Mouse (Mus musculus) lung, embryonic 14.5 days (tissue): ENCODE results near the gene Dlg2. TPM values are rescaled to one million over a fixed set of nuclear protein-coding genes. Genes with fewer than 3 reads are reported as not detected.

ENCODE experiments used
- ATAC-seq: fragments of 200-750 bp; cut with Nextera tagmentation; 2 replicates; pipeline ENCODE4 v1.8.0; 2017; ENCODE audit warnings: mild to moderate bottlenecking, moderate TSS enrichment, moderate library complexity; ENCODE audit not compliant: insufficient read depth
- DNase-seq: peaks from one replicate; pipeline ENCODE4 v3.0.0-alpha.2; 2015
- H3K27ac ChIP-seq: fragments of 300-500 bp; sonication (generic); 2 replicates; pipeline ENCODE4 v1.5.1; 2014; ENCODE audit warnings: low read depth, mild to moderate bottlenecking, moderate library complexity
- H3K27me3 ChIP-seq: fragments of 300-500 bp; sonication (generic); 2 replicates; pipeline ENCODE4 v1.6.1; 2014; ENCODE audit warnings: low read length, control low read depth; ENCODE audit not compliant: insufficient read depth
- H3K36me3 ChIP-seq: fragments of 300-500 bp; sonication (generic); 2 replicates; pipeline ENCODE4 v1.6.1; 2014; ENCODE audit warnings: control low read depth; ENCODE audit not compliant: insufficient read depth
- H3K4me1 ChIP-seq: fragments of 300-500 bp; sonication (generic); 2 replicates; pipeline ENCODE4 v1.6.1; 2014; ENCODE audit warnings: antibody characterized with exemption, control low read depth; ENCODE audit not compliant: insufficient read depth
- H3K4me2 ChIP-seq: fragments of 300-500 bp; sonication (generic); 2 replicates; pipeline ENCODE4 v1.6.1; 2014; ENCODE audit warnings: mild to moderate bottlenecking
- H3K4me3 ChIP-seq: fragments of 300-500 bp; sonication (generic); 2 replicates; pipeline ENCODE4 v1.5.1; 2014; ENCODE audit warnings: low read depth, low read length
- H3K9ac ChIP-seq: fragments of 300-500 bp; sonication (generic); 2 replicates; pipeline ENCODE4 v1.6.1; 2014
- H3K9me3 ChIP-seq: fragments of 300-500 bp; sonication (generic); 2 replicates; pipeline ENCODE4 v1.6.1; 2016; ENCODE audit warnings: low read depth, low read length, control low read depth
- CTCF ChIP-seq: IDR thresholded peaks from 2 replicates; pipeline ENCODE4 v1.5.1; 2016; ENCODE audit warnings: antibody characterized with exemption, low read depth
- WGBS: fragments of 180-500 bp; shearing (Covaris S2); extraction: QIAGEN DNeasy Blood & Tissue Kit; methylation state at CpG from one replicate; pipeline ENCODE4 v1.1.7; 2014; 5-methylcytosine and 5-hydroxymethylcytosine counted together
- polyA plus RNA-seq: library from polyadenylated mRNA; unstranded; fragments of >200 nt; fragmentation: Nextera tagmentation; extraction: Ambion mirVana; gene quantifications from 2 replicates; pipeline ENCODE4 v1.2.1, GENCODE M21; 2014

Dlg2 gene
- polyA plus RNA-seq, 1 experiment from 2014 or later = 0.25 TPM

- WGBS = 13% methylated on average over 2 of the region's 2 CpGs
- no peak overlapping the region for H3K9ac ChIP-seq
- ATAC-seq (no peak), DNase-seq (peak; percentile 12)
- H3K27ac ChIP-seq = no peak overlapping the region
- no peaks in the 10 kb centered on the region for H3K4me1 ChIP-seq
- H3K9me3 ChIP-seq = no peaks in the 10 kb centered on the region
- H3K27me3 ChIP-seq = no peaks in the 10 kb centered on the region
- H3K4me2 ChIP-seq = no peak overlapping the region
- no peaks in the 10 kb centered on the region for H3K36me3 ChIP-seq
- no peak overlapping the region for H3K4me3 ChIP-seq
- no peak for TF ChIP-seq CTCF
These were observed 1570.8 kb downstream of the Dlg2 start for GRCm38 (mm10) chr7:92047271-92047670.

GRCm38 (mm10) chr7:92048876-92049275, 1572.4 kb downstream of the Dlg2 start:
- ATAC-seq (no peak), DNase-seq (no peak)
- Histone ChIP-seq H3K4me2 (no peak overlapping the region), H3K4me3 (no peak overlapping the region), H3K27me3 (no peaks in the 10 kb centered on the region), H3K9ac (no peak overlapping the region), H3K36me3 (no peaks in the 10 kb centered on the region), H3K9me3 (no peaks in the 10 kb centered on the region), H3K27ac (no peak overlapping the region), H3K4me1 (no peaks in the 10 kb centered on the region)
- TF ChIP-seq CTCF = no peak
- 70% methylated on average over 1 of the region's 1 CpGs for WGBS

GRCm38 (mm10) chr7:92066851-92067250, 1590.4 kb downstream of the Dlg2 start:
- DNase-seq = no peak
- Histone ChIP-seq H3K4me3 (no peak overlapping the region), H3K4me2 (no peak overlapping the region), H3K9ac (no peak overlapping the region), H3K27ac (no peak overlapping the region), H3K36me3 (no peaks in the 10 kb centered on the region), H3K27me3 (no peaks in the 10 kb centered on the region), H3K4me1 (no peaks in the 10 kb centered on the region), H3K9me3 (no peaks in the 10 kb centered on the region)
- WGBS = 61% methylated on average over 4 of the region's 4 CpGs
- TF ChIP-seq CTCF = no peak
- ATAC-seq = no peak

GRCm38 (mm10) chr7:92087429-92087828, 1611.0 kb downstream of the Dlg2 start:
- DNase-seq (no peak), ATAC-seq (no peak)
- TF ChIP-seq CTCF = no peak
- Histone ChIP-seq H3K4me2 (no peak overlapping the region), H3K4me1 (no peaks in the 10 kb centered on the region), H3K36me3 (no peaks in the 10 kb centered on the region), H3K27ac (no peak overlapping the region), H3K27me3 (no peaks in the 10 kb centered on the region), H3K9me3 (no peaks in the 10 kb centered on the region), H3K4me3 (no peak overlapping the region), H3K9ac (no peak overlapping the region)
- 55% methylated on average over 2 of the region's 3 CpGs for WGBS

- Histone ChIP-seq H3K9ac (no peak overlapping the region), H3K27ac (no peak overlapping the region), H3K27me3 (no peaks in the 10 kb centered on the region), H3K36me3 (no peaks in the 10 kb centered on the region), H3K4me2 (no peak overlapping the region), H3K4me1 (no peaks in the 10 kb centered on the region), H3K9me3 (no peaks in the 10 kb centered on the region), H3K4me3 (no peak overlapping the region)
- 7% methylated on average over 3 of the region's 3 CpGs for WGBS
- TF ChIP-seq CTCF = peak; percentile 85
- ATAC-seq (no peak; the same call in 1 of the 2 replicates), DNase-seq (peak; percentile 86)
These were observed 1617.4 kb downstream of the Dlg2 start for GRCm38 (mm10) chr7:92093860-92094259.

GRCm38 (mm10) chr7:92095198-92095597, 1618.7 kb downstream of the Dlg2 start:
- H3K27me3 ChIP-seq = no peaks in the 10 kb centered on the region
- no peaks in the 10 kb centered on the region for H3K4me1 ChIP-seq
- WGBS = 72% methylated on average over 3 of the region's 3 CpGs
- DNase-seq = no peak
- no peak for ATAC-seq
- TF ChIP-seq CTCF = no peak
- no peaks in the 10 kb centered on the region for H3K9me3 ChIP-seq
- H3K27ac ChIP-seq = no peak overlapping the region
- no peak overlapping the region for H3K4me2 ChIP-seq
- H3K9ac ChIP-seq = no peak overlapping the region
- no peaks in the 10 kb centered on the region for H3K36me3 ChIP-seq
- H3K4me3 ChIP-seq = no peak overlapping the region

GRCm38 (mm10) chr7:92100847-92101246, 1624.4 kb downstream of the Dlg2 start:
- DNase-seq = no peak
- no peaks in the 10 kb centered on the region for H3K4me1 ChIP-seq
- no peak overlapping the region for H3K4me3 ChIP-seq
- no peak for ATAC-seq
- H3K4me2 ChIP-seq = no peak overlapping the region
- no peak for TF ChIP-seq CTCF
- no peaks in the 10 kb centered on the region for H3K36me3 ChIP-seq
- H3K27me3 ChIP-seq = no peaks in the 10 kb centered on the region
- H3K27ac ChIP-seq = no peak overlapping the region
- no peaks in the 10 kb centered on the region for H3K9me3 ChIP-seq
- WGBS = 84% methylated on average over 2 of the region's 2 CpGs
- no peak overlapping the region for H3K9ac ChIP-seq
